In the genomic region with DNA sequence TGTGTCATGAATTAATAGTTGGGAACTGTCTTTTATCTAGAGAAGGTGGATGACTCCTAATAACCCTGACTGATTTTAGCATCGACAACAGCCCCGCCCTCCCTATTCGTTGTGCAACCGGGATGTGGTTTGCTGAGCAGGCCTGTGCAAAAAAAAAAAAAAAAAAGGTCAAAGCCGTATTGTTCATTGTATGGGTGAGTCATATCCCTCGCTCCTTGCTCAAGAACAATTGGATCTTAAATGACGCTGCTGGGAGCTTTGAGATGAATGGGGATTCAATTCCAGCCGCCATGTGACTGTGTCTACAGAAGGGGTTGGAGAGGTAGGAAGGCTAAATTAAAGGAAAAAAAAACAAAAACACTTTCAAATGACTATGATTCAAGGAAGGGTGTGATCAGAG, we compare ENCODE assay signal across 8 mouse cellular contexts.
DNase-seq lines count a peak whose midpoint lies in the region; ATAC-seq and TF ChIP-seq lines count a peak whose summit lies in the region.

No protein-coding gene starts in this region.

- no peak overlapping the region for H3K4me2 ChIP-seq in heart, embryonic 11.5 days

- no peak for TF ChIP-seq CTCF in heart, adult 2 months (IDR thresholded peaks at IDR 0.05)

- H3K4me1 ChIP-seq in heart, adult 2 months (ENCODE audit: control insufficient read depth, insufficient read depth, low read length), result peaks cover 12% of the 10 kb centered on the region
- H3K4me1 ChIP-seq in heart, embryonic 11.5 days (ENCODE audit: control insufficient read depth, insufficient read depth, low read length), result peaks cover 9% of the 10 kb centered on the region

- TF ChIP-seq POLR2A in heart, adult 2 months (IDR thresholded peaks at IDR 0.05; ENCODE audit: insufficient read depth, low read depth, low read length), result no peak

- no peak overlapping the region for H3K27ac ChIP-seq in heart, adult 2 months
- H3K27ac ChIP-seq in heart, embryonic 11.5 days (ENCODE audit: low read depth, low read length), result no peak overlapping the region

- WGBS in heart, adult 2 months, result 35% methylated on average over 8 of the region's 8 CpGs
- WGBS in heart, embryonic 11.5 days (ENCODE audit: insufficient replicate concordance), result 59% methylated on average over 8 of the region's 8 CpGs

- no peak for TF ChIP-seq EP300 in heart, adult 2 months (IDR thresholded peaks at IDR 0.05; ENCODE audit: insufficient read depth, low read depth, low read length)

- H3K79me2 ChIP-seq in heart, adult 2 months (replicated peaks; ENCODE audit: control insufficient read depth, insufficient read depth, low read length), result no peaks in the 10 kb centered on the region

- intact Hi-C loops in heart, adult 2 months (cut with DNase I), result no loop called here

- DNase-seq in heart, adult 2 months, result peak; percentile 44 to 51
- DNase-seq in CD4-positive helper T cell, adult 2 months (ENCODE audit: low read depth, low spot score), result peak; percentile 64
- peak; percentile 58 for DNase-seq in adrenal gland, postnatal 25 days
- peak; percentile 62 for DNase-seq in lung, postnatal 25 days (ENCODE audit: low spot score)
- no peak for DNase-seq in cerebellum, postnatal 10 days
- DNase-seq in kidney, postnatal 10 days, result no peak
- DNase-seq in urinary bladder, postnatal 4 days (ENCODE audit: low spot score in 2 of 2), result no peak

- H3K9ac ChIP-seq in heart, adult 2 months (ENCODE audit: low read depth, low read length), result no peak overlapping the region
- no peak overlapping the region for H3K9ac ChIP-seq in heart, embryonic 11.5 days (ENCODE audit: low read depth, low read length)

- no peaks in the 10 kb centered on the region for H3K9me3 ChIP-seq in heart, embryonic 11.5 days (replicated peaks; ENCODE audit: control insufficient read depth, low read length)

- ATAC-seq in heart, embryonic 11.5 days (replicated peaks; ENCODE audit: insufficient number of reproducible peaks, low FRiP score, low TSS enrichment), result no peak

- H3K27me3 ChIP-seq in heart, adult 2 months (ENCODE audit: control insufficient read depth, insufficient read depth, low read length), result no peaks in the 10 kb centered on the region; the same call in 1 of the 2 replicates
- H3K27me3 ChIP-seq in heart, embryonic 11.5 days (ENCODE audit: control insufficient read depth, insufficient read depth, low read length), result no peaks in the 10 kb centered on the region

- H3K36me3 ChIP-seq in heart, adult 2 months (ENCODE audit: control insufficient read depth, insufficient read depth, low read length), result 0 out of 2 replicates have a peak, but pooled peaks cover 2% of the 10 kb centered on the region
- H3K36me3 ChIP-seq in heart, embryonic 11.5 days (ENCODE audit: control insufficient read depth, insufficient read depth, low read length), result no peaks in the 10 kb centered on the region

- no peak overlapping the region for H3K4me3 ChIP-seq in heart, adult 2 months
- no peak overlapping the region for H3K4me3 ChIP-seq in heart, embryonic 11.5 days (ENCODE audit: low read depth, low read length)

Comparison
In these comparisons a context has a peak if more than half of its experiments do, and no peak if none do; other contexts are left out.
1. DNase-seq: peak in heart, adult 2 months (2 of 2), CD4-positive helper T cell, adult 2 months (single experiment), adrenal gland, postnatal 25 days (single experiment) and lung, postnatal 25 days (single experiment); none in cerebellum, postnatal 10 days (0 of 2), kidney, postnatal 10 days (single experiment) and urinary bladder, postnatal 4 days (0 of 2).